Mouse (Mus musculus): Measurements from ENCODE around the gene Hunk. TPM values are rescaled to one million over a fixed set of nuclear protein-coding genes. Genes with fewer than 3 reads are reported as not detected.

Gene Hunk
- polyA plus RNA-seq, 1 experiment from 2014 or later: 7.8 TPM

DNA sequence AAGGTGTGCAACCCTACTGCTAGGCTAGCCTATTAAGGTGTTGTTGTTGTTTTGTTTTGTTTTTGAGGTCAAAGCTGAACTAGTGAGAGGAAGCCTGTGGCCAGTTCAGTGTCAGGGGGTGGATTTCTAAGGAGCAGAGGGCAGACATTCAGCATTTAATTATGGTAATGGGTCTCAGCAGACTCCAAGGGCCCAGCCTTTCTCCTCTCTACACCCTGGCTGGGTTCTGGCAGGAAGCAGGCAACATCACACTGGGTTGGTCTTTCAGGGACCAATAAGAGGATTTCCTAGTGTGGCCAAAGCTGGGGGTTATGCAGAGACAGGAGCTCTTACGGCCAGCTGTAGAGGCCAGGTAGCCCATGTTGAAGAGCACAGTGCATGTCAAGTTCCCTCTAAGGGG lies 136.8 kb downstream of the Hunk start:
- no peak overlapping the region for H3K4me2 ChIP-seq (replicated peaks)
- WGBS: 33% methylated on average over 1 of the region's 1 CpGs
- H3K9ac ChIP-seq: no peak overlapping the region
- no peaks in the 10 kb centered on the region for H3K36me3 ChIP-seq (replicated peaks; ENCODE audit: control insufficient read depth, insufficient read depth)
- DNase-seq (ENCODE audit: low spot score) (no peak), ATAC-seq (ENCODE audit: low FRiP score) (no peak)
- H3K27ac ChIP-seq: peak overlapping the region; percentile 55; the same call in 1 of the 2 replicates
- H3K4me1 ChIP-seq (replicated peaks; ENCODE audit: control insufficient read depth, insufficient read depth, low read length): peaks cover 21% of the 10 kb centered on the region
- H3K27me3 ChIP-seq (ENCODE audit: control insufficient read depth, insufficient read depth, low read length): no peaks in the 10 kb centered on the region
- no peaks in the 10 kb centered on the region for H3K9me3 ChIP-seq (ENCODE audit: control insufficient read depth, low read length)
- H3K4me3 ChIP-seq (replicated peaks; ENCODE audit: low read length): no peak overlapping the region

DNA sequence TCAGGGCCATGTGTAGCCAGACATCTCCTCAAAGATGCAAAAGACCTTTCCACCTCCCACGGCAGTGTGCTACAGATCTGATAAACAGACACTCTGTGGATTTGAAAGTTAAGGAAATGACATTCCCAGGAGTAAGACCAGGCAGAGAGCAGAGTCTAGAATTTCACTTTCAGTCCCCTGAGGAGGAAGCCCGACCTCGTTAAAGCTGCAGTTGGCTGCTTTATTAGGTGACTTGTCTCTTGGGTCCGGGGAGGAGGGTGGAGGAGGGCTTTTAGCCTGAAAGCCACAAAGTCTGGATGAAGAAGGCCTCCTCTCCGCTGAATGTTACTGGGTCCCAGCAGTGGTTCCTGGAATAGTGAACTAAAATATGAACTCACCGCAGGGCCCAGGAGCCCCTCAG lies 137.6 kb downstream of the Hunk start:
- Histone ChIP-seq H3K27ac (no peak overlapping the region), H3K27me3 (ENCODE audit: control insufficient read depth, insufficient read depth, low read length) (no peaks in the 10 kb centered on the region), H3K4me1 (replicated peaks; ENCODE audit: control insufficient read depth, insufficient read depth, low read length) (peaks cover 15% of the 10 kb centered on the region), H3K4me2 (replicated peaks) (no peak overlapping the region), H3K9ac (no peak overlapping the region), H3K9me3 (ENCODE audit: control insufficient read depth, low read length) (no peaks in the 10 kb centered on the region), H3K36me3 (replicated peaks; ENCODE audit: control insufficient read depth, insufficient read depth) (no peaks in the 10 kb centered on the region), H3K4me3 (replicated peaks; ENCODE audit: low read length) (no peak overlapping the region)
- DNase-seq (ENCODE audit: low spot score) (no peak), ATAC-seq (ENCODE audit: low FRiP score) (no peak)
- 41% methylated on average over 6 of the region's 6 CpGs for WGBS

DNA sequence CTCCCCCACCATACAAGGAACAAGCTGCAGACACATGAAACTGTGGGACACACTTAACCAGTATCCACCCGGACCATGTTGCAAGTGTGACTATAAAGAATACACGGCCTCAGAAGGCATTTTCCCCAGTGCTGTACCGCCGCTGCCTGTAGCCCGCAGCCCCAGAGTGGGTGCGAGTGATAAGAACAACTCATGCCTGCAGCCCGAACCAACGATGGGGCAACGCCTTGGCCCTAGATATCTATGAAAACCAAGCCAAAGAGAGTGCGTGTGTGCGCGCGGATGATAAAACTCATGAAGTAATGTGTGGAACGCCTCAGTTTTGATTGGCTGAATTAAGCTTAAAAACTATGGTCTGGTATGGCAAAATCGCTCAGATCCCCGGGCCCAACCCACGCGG lies 138.1 kb downstream of the Hunk start:
- no peak overlapping the region for H3K4me2 ChIP-seq (replicated peaks)
- no peak overlapping the region for H3K27ac ChIP-seq
- H3K9me3 ChIP-seq (ENCODE audit: control insufficient read depth, low read length): no peaks in the 10 kb centered on the region
- ATAC-seq (ENCODE audit: low FRiP score) (no peak), DNase-seq (ENCODE audit: low spot score) (no peak)
- peaks cover 12% of the 10 kb centered on the region for H3K4me1 ChIP-seq (replicated peaks; ENCODE audit: control insufficient read depth, insufficient read depth, low read length)
- H3K36me3 ChIP-seq (replicated peaks; ENCODE audit: control insufficient read depth, insufficient read depth): no peaks in the 10 kb centered on the region
- H3K4me3 ChIP-seq (replicated peaks; ENCODE audit: low read length): no peak overlapping the region
- 97% methylated on average over 18 of the region's 18 CpGs for WGBS
- H3K9ac ChIP-seq: no peak overlapping the region
- H3K27me3 ChIP-seq (ENCODE audit: control insufficient read depth, insufficient read depth, low read length): no peaks in the 10 kb centered on the region

DNA sequence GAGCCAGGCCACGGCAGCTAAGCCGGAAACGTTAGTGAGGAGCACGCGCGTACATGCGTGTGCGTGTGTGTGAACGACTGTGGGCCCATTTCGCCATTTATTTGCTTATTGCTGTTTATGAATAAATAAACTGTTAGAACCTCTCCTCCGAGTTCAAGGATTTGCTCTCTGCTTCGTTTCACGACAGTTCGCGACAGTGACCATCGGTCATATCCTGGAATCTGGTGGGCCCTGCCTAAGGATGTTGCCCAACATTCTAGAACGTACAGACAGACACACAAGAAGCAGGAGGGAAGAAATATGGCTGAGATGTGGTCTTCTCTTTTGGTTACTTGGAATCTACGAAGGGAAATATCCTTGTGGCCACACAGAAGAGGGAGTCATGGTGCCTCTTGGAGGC lies 138.6 kb downstream of the Hunk start:
- no peak overlapping the region for H3K27ac ChIP-seq
- no peak overlapping the region for H3K4me3 ChIP-seq (replicated peaks; ENCODE audit: low read length)
- no peak overlapping the region for H3K9ac ChIP-seq
- no peaks in the 10 kb centered on the region for H3K36me3 ChIP-seq (replicated peaks; ENCODE audit: control insufficient read depth, insufficient read depth)
- DNase-seq (ENCODE audit: low spot score) (no peak), ATAC-seq (ENCODE audit: low FRiP score) (no peak)
- WGBS: 99% methylated on average over 18 of the region's 18 CpGs
- H3K9me3 ChIP-seq (ENCODE audit: control insufficient read depth, low read length): no peaks in the 10 kb centered on the region
- H3K27me3 ChIP-seq (ENCODE audit: control insufficient read depth, insufficient read depth, low read length): no peaks in the 10 kb centered on the region
- no peak overlapping the region for H3K4me2 ChIP-seq (replicated peaks)
- peaks cover 12% of the 10 kb centered on the region for H3K4me1 ChIP-seq (replicated peaks; ENCODE audit: control insufficient read depth, insufficient read depth, low read length)

DNA sequence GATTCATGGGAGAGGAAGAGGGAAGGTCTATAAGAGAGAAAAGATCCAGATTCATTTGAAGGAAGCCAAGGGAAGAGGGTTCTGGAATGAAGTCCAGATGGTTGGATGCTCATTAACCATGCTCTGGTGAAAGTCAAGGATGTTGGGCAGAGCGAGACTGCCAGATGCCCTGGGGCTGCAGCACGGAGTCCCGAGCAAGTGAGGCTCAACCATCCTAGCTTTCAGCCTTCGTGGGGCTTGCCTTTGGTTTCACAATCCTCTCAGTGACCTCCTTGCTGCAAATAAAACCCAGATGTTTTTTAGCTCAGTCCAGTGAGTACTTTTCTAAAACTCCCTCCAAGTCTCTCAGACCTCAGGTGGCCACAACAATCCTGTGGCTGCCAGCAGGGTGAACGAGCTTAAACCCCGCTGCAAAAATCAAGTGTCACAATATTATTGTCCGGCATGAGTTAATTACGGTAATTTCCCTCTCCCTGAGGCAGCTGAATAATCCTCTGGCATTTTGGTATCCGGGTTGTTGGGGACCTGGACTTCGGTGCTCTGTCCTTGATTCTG lies 147.4 kb downstream of the Hunk start:
- no peaks in the 10 kb centered on the region for H3K27me3 ChIP-seq (ENCODE audit: control insufficient read depth, insufficient read depth, low read length)
- no peak overlapping the region for H3K4me3 ChIP-seq (replicated peaks; ENCODE audit: low read length)
- DNase-seq (ENCODE audit: low spot score): no peak
- H3K4me2 ChIP-seq (replicated peaks): no peak overlapping the region
- H3K9me3 ChIP-seq (ENCODE audit: control insufficient read depth, low read length): no peaks in the 10 kb centered on the region
- 63% methylated on average over 10 of the region's 10 CpGs for WGBS
- H3K27ac ChIP-seq: no peak overlapping the region
- no peaks in the 10 kb centered on the region for H3K4me1 ChIP-seq (replicated peaks; ENCODE audit: control insufficient read depth, insufficient read depth, low read length)
- H3K9ac ChIP-seq: no peak overlapping the region
- no peaks in the 10 kb centered on the region for H3K36me3 ChIP-seq (replicated peaks; ENCODE audit: control insufficient read depth, insufficient read depth)
- no peak for ATAC-seq (ENCODE audit: low FRiP score)

DNA sequence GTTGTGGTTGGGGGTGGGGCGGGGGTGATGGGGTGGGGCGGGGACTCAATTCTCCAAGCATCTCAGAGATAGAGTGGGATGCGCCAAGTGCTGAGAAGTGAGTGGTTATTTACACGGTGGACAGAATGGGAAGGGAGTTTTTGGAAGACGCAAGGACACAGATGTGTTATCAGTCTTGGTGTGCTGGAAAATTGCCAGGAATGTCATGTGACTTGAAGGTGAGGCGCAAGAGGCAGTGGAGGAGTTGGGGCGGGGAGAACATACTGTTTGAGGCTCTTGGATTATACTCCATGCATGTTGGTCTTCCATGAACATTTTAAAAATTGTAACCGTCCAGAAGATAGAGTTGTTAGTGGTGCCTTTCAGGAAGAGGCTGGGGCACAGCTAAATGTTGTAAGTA lies 148.8 kb downstream of the Hunk start:
- no peak overlapping the region for H3K4me2 ChIP-seq (replicated peaks)
- no peaks in the 10 kb centered on the region for H3K27me3 ChIP-seq (ENCODE audit: control insufficient read depth, insufficient read depth, low read length)
- H3K4me1 ChIP-seq (replicated peaks; ENCODE audit: control insufficient read depth, insufficient read depth, low read length): no peaks in the 10 kb centered on the region
- H3K4me3 ChIP-seq (replicated peaks; ENCODE audit: low read length): no peak overlapping the region
- H3K9ac ChIP-seq: no peak overlapping the region
- H3K36me3 ChIP-seq (replicated peaks; ENCODE audit: control insufficient read depth, insufficient read depth): no peaks in the 10 kb centered on the region
- no peak overlapping the region for H3K27ac ChIP-seq
- 84% methylated on average over 8 of the region's 8 CpGs for WGBS
- H3K9me3 ChIP-seq (ENCODE audit: control insufficient read depth, low read length): no peaks in the 10 kb centered on the region
- no peak for DNase-seq (ENCODE audit: low spot score)
- no peak for ATAC-seq (ENCODE audit: low FRiP score)

DNA sequence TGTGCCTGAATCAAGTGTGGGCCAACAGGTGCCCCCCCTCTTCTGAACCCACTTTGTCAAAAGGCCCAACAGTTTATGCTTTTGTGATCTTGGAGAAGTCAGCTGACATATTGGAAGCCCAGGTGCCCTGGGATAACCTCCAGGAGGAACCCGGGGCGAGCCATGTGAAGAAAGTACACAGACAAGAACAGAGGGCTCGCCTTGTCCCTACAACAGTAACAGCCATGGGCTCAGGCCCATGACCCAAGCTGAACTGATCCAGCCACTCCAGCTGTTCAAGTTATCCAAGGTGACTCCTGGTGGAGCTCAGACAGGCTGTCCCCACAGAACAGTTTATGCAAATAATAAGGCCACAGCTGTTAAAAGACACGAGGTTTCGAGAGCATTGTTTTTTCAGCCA lies 153.1 kb downstream of the Hunk start:
- WGBS: 72% methylated on average over 5 of the region's 5 CpGs
- no peak overlapping the region for H3K27ac ChIP-seq
- no peak for ATAC-seq (ENCODE audit: low FRiP score)

DNA sequence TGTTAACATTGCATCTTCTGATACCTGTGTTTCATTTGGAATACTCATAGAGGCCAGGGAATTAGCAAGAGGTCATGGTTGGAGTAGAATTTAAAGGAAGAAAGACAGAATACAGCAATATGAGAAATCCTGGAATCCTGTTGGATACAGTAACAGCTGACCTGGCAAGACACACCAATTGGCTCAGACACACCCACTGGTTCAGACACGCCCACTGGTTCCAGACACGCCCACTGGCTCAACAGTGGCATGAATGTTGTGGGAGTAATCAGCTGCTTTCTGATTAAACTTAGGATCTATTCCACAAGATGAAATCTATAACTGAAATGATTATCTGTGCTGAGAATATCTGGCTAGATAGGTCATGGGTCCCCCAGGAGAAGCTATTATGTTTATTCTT lies 155.4 kb downstream of the Hunk start:
- ATAC-seq (ENCODE audit: low FRiP score) (no peak), DNase-seq (ENCODE audit: low spot score) (no peak)
- no peaks in the 10 kb centered on the region for H3K4me1 ChIP-seq (replicated peaks; ENCODE audit: control insufficient read depth, insufficient read depth, low read length)
- WGBS: 81% methylated on average over 2 of the region's 2 CpGs
- no peak overlapping the region for H3K9ac ChIP-seq
- no peaks in the 10 kb centered on the region for H3K9me3 ChIP-seq (ENCODE audit: control insufficient read depth, low read length)
- no peaks in the 10 kb centered on the region for H3K27me3 ChIP-seq (ENCODE audit: control insufficient read depth, insufficient read depth, low read length)
- no peak overlapping the region for H3K4me2 ChIP-seq (replicated peaks)
- no peaks in the 10 kb centered on the region for H3K36me3 ChIP-seq (replicated peaks; ENCODE audit: control insufficient read depth, insufficient read depth)
- no peak overlapping the region for H3K4me3 ChIP-seq (replicated peaks; ENCODE audit: low read length)
- H3K27ac ChIP-seq: no peak overlapping the region

More for the DNA sequence above, 153.1 kb downstream of the Hunk start:
- Histone ChIP-seq H3K27me3 (ENCODE audit: control insufficient read depth, insufficient read depth, low read length) (no peaks in the 10 kb centered on the region), H3K4me1 (replicated peaks; ENCODE audit: control insufficient read depth, insufficient read depth, low read length) (no peaks in the 10 kb centered on the region), H3K9me3 (ENCODE audit: control insufficient read depth, low read length) (no peaks in the 10 kb centered on the region), H3K4me2 (replicated peaks) (no peak overlapping the region), H3K36me3 (replicated peaks; ENCODE audit: control insufficient read depth, insufficient read depth) (no peaks in the 10 kb centered on the region), H3K9ac (no peak overlapping the region), H3K4me3 (replicated peaks; ENCODE audit: low read length) (no peak overlapping the region)
- no peak for DNase-seq (ENCODE audit: low spot score)

DNA sequence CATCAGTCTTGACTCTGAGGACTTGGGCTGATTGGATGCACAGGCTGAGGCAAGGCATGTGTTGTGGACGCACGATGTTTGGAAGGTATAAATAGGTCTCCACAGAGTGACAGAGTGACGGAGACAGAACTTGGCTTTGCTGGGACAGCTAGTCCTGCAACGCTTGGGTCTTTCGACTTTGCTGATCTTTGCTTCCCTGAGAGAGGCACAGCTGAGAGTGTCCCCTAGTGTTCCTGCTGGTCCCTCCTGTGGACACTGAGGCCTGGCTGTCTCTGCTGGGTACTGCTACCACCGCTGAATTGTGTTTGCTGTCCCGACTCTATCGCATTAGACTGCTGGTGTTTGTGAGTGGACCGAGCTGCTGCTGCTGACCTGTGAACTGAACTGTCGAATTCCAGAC lies 156.6 kb downstream of the Hunk start:
- no peaks in the 10 kb centered on the region for H3K9me3 ChIP-seq (ENCODE audit: control insufficient read depth, low read length)
- H3K27ac ChIP-seq: no peak overlapping the region
- WGBS: 70% methylated on average over 10 of the region's 10 CpGs
- no peaks in the 10 kb centered on the region for H3K4me1 ChIP-seq (replicated peaks; ENCODE audit: control insufficient read depth, insufficient read depth, low read length)
- ATAC-seq (ENCODE audit: low FRiP score) (no peak), DNase-seq (ENCODE audit: low spot score) (no peak)
- H3K27me3 ChIP-seq (ENCODE audit: control insufficient read depth, insufficient read depth, low read length): no peaks in the 10 kb centered on the region
- no peaks in the 10 kb centered on the region for H3K36me3 ChIP-seq (replicated peaks; ENCODE audit: control insufficient read depth, insufficient read depth)
- no peak overlapping the region for H3K4me3 ChIP-seq (replicated peaks; ENCODE audit: low read length)
- H3K9ac ChIP-seq: no peak overlapping the region
- no peak overlapping the region for H3K4me2 ChIP-seq (replicated peaks)

DNA sequence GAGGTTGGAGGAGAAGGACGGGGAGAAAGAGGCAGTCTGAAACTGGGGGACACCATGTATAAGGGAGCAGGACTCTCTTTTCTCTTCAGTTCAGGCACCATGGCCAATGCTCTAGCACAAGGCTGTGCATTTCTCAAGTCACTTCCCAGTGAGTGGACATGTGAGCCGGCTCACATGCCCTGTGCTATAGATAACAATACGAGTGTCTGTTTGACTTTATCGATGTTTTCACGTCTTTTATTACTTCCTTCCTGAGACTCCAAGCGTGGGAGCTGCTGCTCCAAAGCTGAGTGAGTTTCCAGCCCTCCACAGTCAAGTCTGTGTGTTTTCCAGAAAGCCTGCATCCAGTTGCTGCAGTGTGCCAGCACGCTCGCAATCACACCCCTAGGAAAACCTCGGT lies 158.4 kb downstream of the Hunk start:
- ATAC-seq (ENCODE audit: low FRiP score) (no peak), DNase-seq (ENCODE audit: low spot score) (no peak)
- H3K9ac ChIP-seq: no peak overlapping the region
- no peaks in the 10 kb centered on the region for H3K27me3 ChIP-seq (ENCODE audit: control insufficient read depth, insufficient read depth, low read length)
- H3K9me3 ChIP-seq (ENCODE audit: control insufficient read depth, low read length): no peaks in the 10 kb centered on the region
- H3K4me1 ChIP-seq (replicated peaks; ENCODE audit: control insufficient read depth, insufficient read depth, low read length): 0 out of 2 replicates have a peak, but pooled peaks cover 11% of the 10 kb centered on the region
- H3K27ac ChIP-seq: no peak overlapping the region
- H3K4me3 ChIP-seq (replicated peaks; ENCODE audit: low read length): no peak overlapping the region
- 85% methylated on average over 9 of the region's 9 CpGs for WGBS
- no peaks in the 10 kb centered on the region for H3K36me3 ChIP-seq (replicated peaks; ENCODE audit: control insufficient read depth, insufficient read depth)
- H3K4me2 ChIP-seq (replicated peaks): no peak overlapping the region

Measured in hindbrain, embryonic 14.5 days (tissue).